Mouse (Mus musculus): Measurements from ENCODE around the gene Fgf14. TPM values are rescaled to one million over a fixed set of nuclear protein-coding genes. Genes with fewer than 3 reads are reported as not detected.

Fgf14 gene
- polyA plus RNA-seq, 1 experiment from 2014 or later: 1.2 TPM

- no peaks in the 10 kb centered on the region for H3K27me3 ChIP-seq (ENCODE audit: control insufficient read depth, insufficient read depth, low read length)
- no peak overlapping the region for H3K4me3 ChIP-seq (ENCODE audit: low read depth, low read length)
- 54% methylated on average over 2 of the region's 2 CpGs for WGBS
- H3K4me1 ChIP-seq (ENCODE audit: control insufficient read depth, insufficient read depth, low read length): no peaks in the 10 kb centered on the region
- H3K36me3 ChIP-seq (ENCODE audit: control insufficient read depth, insufficient read depth, low read length): no peaks in the 10 kb centered on the region
- no peak overlapping the region for H3K9ac ChIP-seq (replicated peaks; ENCODE audit: low read depth, low read length)
- no peaks in the 10 kb centered on the region for H3K9me3 ChIP-seq (ENCODE audit: control insufficient read depth, low read depth, low read length)
- H3K4me2 ChIP-seq (replicated peaks; ENCODE audit: low read depth, low read length): no peak overlapping the region
- no peak for ATAC-seq (ENCODE audit: insufficient number of reproducible peaks, insufficient read depth, low FRiP score, low read depth)
- no peak overlapping the region for H3K27ac ChIP-seq (ENCODE audit: low read length)
These were observed 710.4 kb downstream of the Fgf14 start for GRCm38 (mm10) chr14:123966531-123966930.
